33 mouse cellular contexts compared by ENCODE assay signal in the genomic region with DNA sequence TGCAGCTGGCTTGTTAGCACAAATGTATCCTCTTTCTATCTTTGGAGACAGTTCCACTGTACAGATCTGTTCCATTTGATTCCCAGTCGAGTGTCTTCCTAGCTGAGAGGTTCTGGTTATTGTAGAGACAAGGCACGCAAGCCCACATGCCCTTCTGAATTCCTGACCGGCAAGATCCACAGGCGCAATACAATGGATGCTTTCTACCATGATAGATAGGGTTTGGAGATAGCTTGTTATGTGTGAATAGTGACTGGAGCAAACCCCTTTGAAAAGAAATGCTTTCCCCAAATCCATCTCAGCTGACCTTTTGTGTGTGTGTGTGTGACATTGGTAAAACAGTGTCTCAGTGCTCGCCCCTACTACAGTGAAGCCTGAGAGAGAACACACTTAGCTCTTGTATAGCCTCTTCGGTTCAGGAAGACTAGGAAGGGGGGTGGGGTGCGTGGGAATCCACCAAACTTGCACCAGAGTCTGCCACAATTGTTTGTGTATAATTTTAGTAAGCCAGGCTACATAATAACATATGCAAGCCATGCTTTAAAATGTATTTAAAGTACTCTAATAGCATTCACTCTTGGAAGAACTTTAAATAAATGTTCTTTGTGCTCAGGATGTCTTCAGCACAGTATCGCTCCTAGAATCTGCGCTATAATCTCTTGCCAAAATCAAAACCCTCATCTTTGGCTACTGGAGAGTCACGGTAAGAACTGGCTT. TPM values are rescaled to one million over a fixed set of nuclear protein-coding genes. Genes with fewer than 3 reads are reported as not detected.
A peak's percentile ranks its signal among the peaks of the same experiment; 100 is the strongest.
DNase-seq lines count a peak whose midpoint lies in the region; ATAC-seq and TF ChIP-seq lines count a peak whose summit lies in the region.
"Had no signal": no experiment of that assay in that cellular context is flagged by ENCODE, and none has a peak within 500 bp of the region (broad histone marks: within the 10 kb centered on the region; RNA-seq: fewer than 3 reads in every experiment).

No protein-coding gene starts in this region.

- DNase-seq in forebrain, postnatal 0 days: no peak
- DNase-seq in left cerebral cortex, postnatal 25 days (ENCODE audit: low spot score in 2 of 2): peak; percentile 18 to 50
- no peak for DNase-seq in left cerebral cortex, adult 2 months (ENCODE audit: extremely low spot score in 1 of 2, low spot score in 2 of 2)
- no peak for DNase-seq in adrenal gland, adult 18-20 months (ENCODE audit: low spot score in 2 of 2)
- DNase-seq in kidney, postnatal 4 days: no peak
- DNase-seq: adrenal gland, adult 8-10 months; cerebellum, adult 11 months; cerebellum, adult 9-11 months; gastrocnemius, postnatal 10 days; kidney, adult 2 months; kidney, postnatal 36 days; liver, embryonic 13.5 days; lung, adult 18-20 months; lung, postnatal 4 days; right cerebral cortex, postnatal 4 days; thymus, adult 2 months; thymus, postnatal 36 days had no signal

- no peaks in the 10 kb centered on the region for H3K27me3 ChIP-seq in forebrain, embryonic 12.5 days
- H3K27me3 ChIP-seq in forebrain, postnatal 0 days (ENCODE audit: insufficient read depth, low read length): no peaks in the 10 kb centered on the region
- H3K27me3 ChIP-seq: embryonic facial prominence, embryonic 15.5 days; forebrain, embryonic 15.5 days; heart, embryonic 15.5 days; hindbrain, embryonic 15.5 days; intestine, embryonic 15.5 days; limb, embryonic 15.5 days; liver, embryonic 13.5 days; midbrain, embryonic 13.5 days; neural tube, embryonic 15.5 days had no signal

- no peak for TF ChIP-seq CTCF in forebrain, postnatal 0 days (IDR thresholded peaks at IDR 0.05; ENCODE audit: low read depth)
- TF ChIP-seq CTCF in left cerebral cortex, adult 2 months (IDR thresholded peaks at IDR 0.05): no peak
- TF ChIP-seq CTCF in olfactory bulb, adult 2 months (IDR thresholded peaks at IDR 0.05; ENCODE audit: insufficient read depth, low read depth, low read length): no peak

- H3K9ac ChIP-seq in forebrain, embryonic 12.5 days: no peak overlapping the region
- H3K9ac ChIP-seq in forebrain, postnatal 0 days: no peak overlapping the region
- H3K9ac ChIP-seq: embryonic facial prominence, embryonic 15.5 days; forebrain, embryonic 15.5 days; heart, embryonic 15.5 days; hindbrain, embryonic 15.5 days; intestine, embryonic 15.5 days; limb, embryonic 15.5 days; liver, embryonic 13.5 days; midbrain, embryonic 13.5 days; neural tube, embryonic 15.5 days had no signal

- no peak overlapping the region for H3K4me2 ChIP-seq in forebrain, embryonic 12.5 days
- H3K4me2 ChIP-seq in forebrain, postnatal 0 days (ENCODE audit: low read depth): no peak overlapping the region
- H3K4me2 ChIP-seq: embryonic facial prominence, embryonic 15.5 days; forebrain, embryonic 15.5 days; heart, embryonic 15.5 days; hindbrain, embryonic 15.5 days; intestine, embryonic 15.5 days; limb, embryonic 15.5 days; liver, embryonic 13.5 days; midbrain, embryonic 13.5 days; neural tube, embryonic 15.5 days had no signal

- no peak for ATAC-seq in forebrain, embryonic 12.5 days (ENCODE audit: low FRiP score)
- no peak for ATAC-seq in forebrain, postnatal 0 days
- ATAC-seq: CD4-positive, CD25-positive, alpha-beta regulatory T cell, adult 4 months; forebrain, embryonic 15.5 days; intestine, embryonic 15.5 days; lung, postnatal 0 days; midbrain, embryonic 13.5 days had no signal

- H3K36me3 ChIP-seq in forebrain, embryonic 12.5 days (replicated peaks): no peaks in the 10 kb centered on the region
- H3K36me3 ChIP-seq in forebrain, postnatal 0 days (ENCODE audit: insufficient read depth): no peaks in the 10 kb centered on the region
- H3K36me3 ChIP-seq: embryonic facial prominence, embryonic 10.5 days; embryonic facial prominence, embryonic 15.5 days; forebrain, embryonic 15.5 days; heart, embryonic 15.5 days; hindbrain, embryonic 15.5 days; intestine, embryonic 15.5 days; limb, embryonic 10.5 days; limb, embryonic 15.5 days; liver, embryonic 13.5 days; midbrain, embryonic 13.5 days; neural tube, embryonic 15.5 days had no signal

- 48% methylated on average over 10 of the region's 10 CpGs for WGBS in forebrain, embryonic 12.5 days
- 46% methylated on average over 10 of the region's 10 CpGs for WGBS in forebrain, postnatal 0 days
- 40% methylated on average over 10 of the region's 10 CpGs for WGBS in olfactory bulb, adult 2 months

- no peak for TF ChIP-seq POLR2A in olfactory bulb, adult 2 months (IDR thresholded peaks at IDR 0.05; ENCODE audit: insufficient read depth, low read depth, low read length)

- intact Hi-C loops in left cerebral cortex, postnatal 25 days (cut with DNase I): no loop called here
- intact Hi-C loops in left cerebral cortex, adult 2 months (cut with DNase I): no loop called here

- H3K4me1 ChIP-seq in forebrain, embryonic 12.5 days: peaks cover 11% of the 10 kb centered on the region
- H3K4me1 ChIP-seq in forebrain, postnatal 0 days (ENCODE audit: insufficient read depth): no peaks in the 10 kb centered on the region; the same call in 1 of the 2 replicates
- peaks cover 12% of the 10 kb centered on the region for H3K4me1 ChIP-seq in olfactory bulb, adult 2 months (ENCODE audit: control insufficient read depth, insufficient read depth, low read length)
- H3K4me1 ChIP-seq: embryonic facial prominence, embryonic 15.5 days; heart, embryonic 15.5 days; midbrain, embryonic 13.5 days; neural tube, embryonic 15.5 days had no signal

- no peaks in the 10 kb centered on the region for H3K9me3 ChIP-seq in forebrain, embryonic 12.5 days
- no peaks in the 10 kb centered on the region for H3K9me3 ChIP-seq in forebrain, postnatal 0 days (ENCODE audit: low read length)
- H3K9me3 ChIP-seq: embryonic facial prominence, embryonic 10.5 days; embryonic facial prominence, embryonic 15.5 days; forebrain, embryonic 15.5 days; heart, embryonic 15.5 days; hindbrain, embryonic 15.5 days; intestine, embryonic 15.5 days; limb, embryonic 10.5 days; limb, embryonic 15.5 days; liver, embryonic 13.5 days; megakaryocyte, embryonic 14.5 days; midbrain, embryonic 13.5 days; neural tube, embryonic 15.5 days had no signal

- H3K4me3 ChIP-seq in forebrain, embryonic 12.5 days (replicated peaks): no peak overlapping the region
- H3K4me3 ChIP-seq in forebrain, postnatal 0 days (ENCODE audit: low read depth, low read length): no peak overlapping the region
- no peak overlapping the region for H3K4me3 ChIP-seq in left cerebral cortex, adult 2 months
- no peak overlapping the region for H3K4me3 ChIP-seq in olfactory bulb, adult 2 months (ENCODE audit: insufficient read depth, low read depth, low read length)
- H3K4me3 ChIP-seq: embryonic facial prominence, embryonic 10.5 days; embryonic facial prominence, embryonic 15.5 days; forebrain, embryonic 15.5 days; heart, embryonic 15.5 days; hindbrain, embryonic 15.5 days; intestine, embryonic 15.5 days; limb, embryonic 10.5 days; limb, embryonic 15.5 days; liver, embryonic 13.5 days; megakaryocyte, embryonic 14.5 days; midbrain, embryonic 13.5 days; neural tube, embryonic 15.5 days had no signal

- H3K27ac ChIP-seq in forebrain, embryonic 12.5 days: peak overlapping the region; percentile 32; the same call in 1 of the 2 replicates
- H3K27ac ChIP-seq in forebrain, postnatal 0 days (ENCODE audit: low read depth, low read length): no peak overlapping the region
- no peak overlapping the region for H3K27ac ChIP-seq in left cerebral cortex, adult 2 months
- peak overlapping the region; percentile 41 for H3K27ac ChIP-seq in olfactory bulb, adult 2 months (ENCODE audit: insufficient read depth, low read depth, low read length)
- H3K27ac ChIP-seq: embryonic facial prominence, embryonic 10.5 days; embryonic facial prominence, embryonic 15.5 days; forebrain, embryonic 15.5 days; heart, embryonic 15.5 days; hindbrain, embryonic 15.5 days; intestine, embryonic 15.5 days; limb, embryonic 10.5 days; limb, embryonic 15.5 days; liver, embryonic 13.5 days; midbrain, embryonic 13.5 days; neural tube, embryonic 15.5 days; stomach, postnatal 0 days had no signal

RNA-seq across cellular contexts. Expression of a gene that starts 4.7 kb away (rescaled TPM):
- polyA plus RNA-seq in forebrain, embryonic 12.5 days (2016; fragmentation: Nextera tagmentation; extraction: Ambion mirVana): 42.6 and 43.1 TPM in 2 replicates
- total RNA-seq in forebrain, postnatal 0 days (2014; rRNA removed): 12.5 and 17.3 TPM in 2 replicates
- 27.9 and 31.6 TPM in 2 replicates for polyA plus RNA-seq in forebrain, postnatal 0 days (2015; fragmentation: Nextera tagmentation; extraction: Ambion mirVana)
- 10 to 100 TPM; 38.2 to 43.9 TPM for total RNA-seq in left cerebral cortex, postnatal 25 days (2021)
- total RNA-seq in left cerebral cortex, adult 2 months (2021): 10 to 100 TPM; 42.4 to 47.9 TPM
- polyA plus RNA-seq in olfactory bulb, adult 2 months (2012; ENCODE audit: insufficient read depth, insufficient read length, low replicate concordance, missing spikeins): not detected in 2 replicates
- total RNA-seq in adrenal gland, adult 18-20 months (2021): 100 to 1,000 TPM; 170 to 250 TPM

RNA-seq across cellular contexts. Expression of a gene that starts 39.2 kb away (rescaled TPM):
- 4.4 and 5.1 TPM in 2 replicates for polyA plus RNA-seq in forebrain, embryonic 12.5 days (2016; fragmentation: Nextera tagmentation; extraction: Ambion mirVana)
- total RNA-seq in forebrain, postnatal 0 days (2014; rRNA removed): 5.9 and 6.4 TPM in 2 replicates
- 6.5 and 10.0 TPM in 2 replicates for polyA plus RNA-seq in forebrain, postnatal 0 days (2015; fragmentation: Nextera tagmentation; extraction: Ambion mirVana)
- total RNA-seq in left cerebral cortex, postnatal 25 days (2021): 1 to 10 TPM; 1.6 to 2.3 TPM
- 1 to 10 TPM; 1.3 to 1.6 TPM for total RNA-seq in left cerebral cortex, adult 2 months (2021)
- polyA plus RNA-seq in olfactory bulb, adult 2 months (2012; ENCODE audit: insufficient read depth, insufficient read length, low replicate concordance, missing spikeins): not detected in 2 replicates
- total RNA-seq in adrenal gland, adult 18-20 months (2021): 1 to 10 TPM in 1 of 2 experiments, under 1 TPM in 1; 0.53 to 2.2 TPM

Comparison
In these comparisons a context has a peak if more than half of its experiments do, and no peak if none do; other contexts are left out.
1. H3K27ac ChIP-seq: peak in forebrain, embryonic 12.5 days (single experiment) and olfactory bulb, adult 2 months (single experiment); none in forebrain, postnatal 0 days (single experiment) and left cerebral cortex, adult 2 months (single experiment).
2. DNase-seq: peak in left cerebral cortex, postnatal 25 days (2 of 2); none in forebrain, postnatal 0 days (single experiment), left cerebral cortex, adult 2 months (0 of 2), adrenal gland, adult 18-20 months (0 of 2) and kidney, postnatal 4 days (0 of 2).